Mouse (Mus musculus): ENCODE data around the gene Gm45785. TPM values are rescaled to one million over a fixed set of nuclear protein-coding genes. Genes with fewer than 3 reads are reported as not detected.
A peak's percentile ranks its signal among the peaks of the same experiment; 100 is the strongest.

Gm45785 gene
- polyA plus RNA-seq, 1 experiment = not detected

- TF ChIP-seq POLR2A (IDR thresholded peaks at IDR 0.05; ENCODE audit: low read depth, low read length) = no peak
- Histone ChIP-seq H3K27ac (ENCODE audit: insufficient read depth, low read length) (no peak within 1 kb of the TSS), H3K4me1 (ENCODE audit: control insufficient read depth, insufficient read depth, low read length) (no peaks in the 10 kb centered on the region), H3K4me3 (ENCODE audit: insufficient read depth, low read length) (no peak within 1 kb of the TSS)
Observed at GRCm38 (mm10) chr7:140847755-140848580, 8.2 kb downstream of the Gm45785 start, which contains the start of gene Odf3. Odf3 (plus strand) TSS chr7:140847805.

GRCm38 (mm10) chr7:140846676-140847075, 9.5 kb downstream of the Gm45785 start:
- TF ChIP-seq CTCF (IDR thresholded peaks at IDR 0.05; ENCODE audit: borderline replicate concordance, insufficient read depth, low read length) = no peak
- TF ChIP-seq POLR2A (IDR thresholded peaks at IDR 0.05; ENCODE audit: low read depth, low read length) = no peak
- no peaks in the 10 kb centered on the region for H3K4me1 ChIP-seq (ENCODE audit: control insufficient read depth, insufficient read depth, low read length)
- H3K4me3 ChIP-seq (ENCODE audit: insufficient read depth, low read length) = no peak overlapping the region
- no peak overlapping the region for H3K27ac ChIP-seq (ENCODE audit: insufficient read depth, low read length)

GRCm38 (mm10) chr7:140845683-140846082, 10.4 kb downstream of the Gm45785 start:
- Histone ChIP-seq H3K4me1 (ENCODE audit: control insufficient read depth, insufficient read depth, low read length) (no peaks in the 10 kb centered on the region), H3K27ac (ENCODE audit: insufficient read depth, low read length) (no peak overlapping the region), H3K4me3 (ENCODE audit: insufficient read depth, low read length) (no peak overlapping the region)
- no peak for TF ChIP-seq POLR2A (IDR thresholded peaks at IDR 0.05; ENCODE audit: low read depth, low read length)
- TF ChIP-seq CTCF (IDR thresholded peaks at IDR 0.05; ENCODE audit: borderline replicate concordance, insufficient read depth, low read length) = no peak

GRCm38 (mm10) chr7:140844905-140845665, 11.0 kb downstream of the Gm45785 start, which contains the start of gene Scgb1c1:
Scgb1c1 (plus strand) TSS chr7:140845547.
- Histone ChIP-seq H3K4me1 (ENCODE audit: control insufficient read depth, insufficient read depth, low read length) (no peaks in the 10 kb centered on the region), H3K4me3 (ENCODE audit: insufficient read depth, low read length) (no peak within 1 kb of the TSS), H3K27ac (ENCODE audit: insufficient read depth, low read length) (no peak within 1 kb of the TSS)
- TF ChIP-seq CTCF (IDR thresholded peaks at IDR 0.05; ENCODE audit: borderline replicate concordance, insufficient read depth, low read length) = peak; percentile 83
- no peak for TF ChIP-seq POLR2A (IDR thresholded peaks at IDR 0.05; ENCODE audit: low read depth, low read length)

GRCm38 (mm10) chr7:140843806-140844205, 12.3 kb downstream of the Gm45785 start:
- TF ChIP-seq CTCF (IDR thresholded peaks at IDR 0.05; ENCODE audit: borderline replicate concordance, insufficient read depth, low read length) (no peak), POLR2A (IDR thresholded peaks at IDR 0.05; ENCODE audit: low read depth, low read length) (no peak)
- Histone ChIP-seq H3K4me1 (ENCODE audit: control insufficient read depth, insufficient read depth, low read length) (no peaks in the 10 kb centered on the region), H3K4me3 (ENCODE audit: insufficient read depth, low read length) (no peak overlapping the region), H3K27ac (ENCODE audit: insufficient read depth, low read length) (no peak overlapping the region)

GRCm38 (mm10) chr7:140840750-140841735, 15.1 kb downstream of the Gm45785 start:
- Histone ChIP-seq H3K27ac (ENCODE audit: insufficient read depth, low read length) (no peak overlapping the region), H3K4me1 (ENCODE audit: control insufficient read depth, insufficient read depth, low read length) (no peaks in the 10 kb centered on the region)
- no peak for TF ChIP-seq CTCF (IDR thresholded peaks at IDR 0.05; ENCODE audit: borderline replicate concordance, insufficient read depth, low read length)
- TF ChIP-seq POLR2A (IDR thresholded peaks at IDR 0.05; ENCODE audit: low read depth, low read length) = no peak

GRCm38 (mm10) chr7:140839556-140839955, 16.6 kb downstream of the Gm45785 start:
- no peaks in the 10 kb centered on the region for H3K4me1 ChIP-seq (ENCODE audit: control insufficient read depth, insufficient read depth, low read length)
- no peak for TF ChIP-seq POLR2A (IDR thresholded peaks at IDR 0.05; ENCODE audit: low read depth, low read length)
- TF ChIP-seq CTCF (IDR thresholded peaks at IDR 0.05; ENCODE audit: borderline replicate concordance, insufficient read depth, low read length) = no peak

More at GRCm38 (mm10) chr7:140840750-140841735, 15.1 kb downstream of the Gm45785 start:
- H3K4me3 ChIP-seq (ENCODE audit: insufficient read depth, low read length) = no peak overlapping the region

GRCm38 (mm10) chr7:140836243-140837115, 19.7 kb downstream of the Gm45785 start:
- Histone ChIP-seq H3K27ac (ENCODE audit: insufficient read depth, low read length) (no peak overlapping the region), H3K4me3 (ENCODE audit: insufficient read depth, low read length) (no peak overlapping the region), H3K4me1 (ENCODE audit: control insufficient read depth, insufficient read depth, low read length) (no peaks in the 10 kb centered on the region)
- TF ChIP-seq CTCF (IDR thresholded peaks at IDR 0.05; ENCODE audit: borderline replicate concordance, insufficient read depth, low read length) (no peak), POLR2A (IDR thresholded peaks at IDR 0.05; ENCODE audit: low read depth, low read length) (no peak)

More at GRCm38 (mm10) chr7:140839556-140839955, 16.6 kb downstream of the Gm45785 start:
- Histone ChIP-seq H3K27ac (ENCODE audit: insufficient read depth, low read length) (no peak overlapping the region), H3K4me3 (ENCODE audit: insufficient read depth, low read length) (no peak overlapping the region)
